Mouse (Mus musculus): ENCODE measurements around the gene Snf8.

Gene Snf8

GRCm38 (mm10) chr11:96008827-96009226, 25.9 kb upstream of the Snf8 start:
- Histone ChIP-seq H3K4me3 (replicated peaks; ENCODE audit: low read length) (no peak overlapping the region; the same call in 1 of the 2 replicates), H3K27me3 (ENCODE audit: insufficient read depth, low read length) (no peaks in the 10 kb centered on the region), H3K36me3 (ENCODE audit: insufficient read depth, low read length) (peaks cover 2% of the 10 kb centered on the region; the same call in 1 of the 2 replicates), H3K9me3 (ENCODE audit: low read length) (no peaks in the 10 kb centered on the region), H3K4me1 (replicated peaks; ENCODE audit: low read depth, low read length) (peaks cover 47% of the 10 kb centered on the region)
- TF ChIP-seq NANOG (IDR thresholded peaks at IDR 0.05; ENCODE audit: borderline replicate concordance, low read length) = no peak
- TF ChIP-seq POU5F1 (IDR thresholded peaks at IDR 0.05; ENCODE audit: borderline replicate concordance, low read length) = no peak
- no peak for TF ChIP-seq CTCF (conservative IDR thresholded peaks at IDR 0.05; ENCODE audit: low read length)

DNA sequence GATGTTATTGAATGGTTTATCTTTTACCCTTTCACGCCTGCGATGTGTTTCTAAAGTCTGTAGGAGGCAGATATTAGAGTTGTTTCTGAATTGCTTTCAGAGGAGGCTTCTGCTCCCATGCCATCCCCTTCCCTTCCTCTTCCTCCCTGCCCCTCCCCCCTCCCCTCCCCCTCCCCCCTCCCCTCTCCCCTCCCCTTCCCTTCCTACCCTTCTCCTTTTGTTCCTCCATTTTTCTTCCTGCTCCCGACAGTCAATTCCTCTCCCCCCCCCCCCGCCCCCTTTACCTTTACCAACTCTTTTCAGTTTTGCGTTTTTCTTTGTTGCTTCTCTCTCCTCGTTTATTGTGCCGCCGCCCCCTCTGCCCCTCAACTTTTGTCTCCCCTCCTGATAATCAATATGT, 22.7 kb upstream of the Snf8 start:
- H3K4me3 ChIP-seq (replicated peaks; ENCODE audit: low read length) = 0 out of 2 replicates have a peak overlapping the region, but pooled peaks have one; percentile 24
- H3K27me3 ChIP-seq (ENCODE audit: insufficient read depth, low read length) = no peaks in the 10 kb centered on the region
- peaks cover 74% of the 10 kb centered on the region for H3K4me1 ChIP-seq (replicated peaks; ENCODE audit: low read depth, low read length)
- H3K9me3 ChIP-seq (ENCODE audit: low read length) = no peaks in the 10 kb centered on the region
- H3K36me3 ChIP-seq (ENCODE audit: insufficient read depth, low read length) = no peaks in the 10 kb centered on the region
- TF ChIP-seq POU5F1 (IDR thresholded peaks at IDR 0.05; ENCODE audit: borderline replicate concordance, low read length) (no peak), NANOG (IDR thresholded peaks at IDR 0.05; ENCODE audit: borderline replicate concordance, low read length) (no peak), CTCF (conservative IDR thresholded peaks at IDR 0.05; ENCODE audit: low read length) (no peak)

- no peaks in the 10 kb centered on the region for H3K36me3 ChIP-seq (ENCODE audit: insufficient read depth, low read length)
- H3K4me1 ChIP-seq (replicated peaks; ENCODE audit: low read depth, low read length) = peaks cover 85% of the 10 kb centered on the region
- H3K9me3 ChIP-seq (ENCODE audit: low read length) = no peaks in the 10 kb centered on the region
- no peak for TF ChIP-seq NANOG (IDR thresholded peaks at IDR 0.05; ENCODE audit: borderline replicate concordance, low read length)
- H3K4me3 ChIP-seq (replicated peaks; ENCODE audit: low read length) = 0 out of 2 replicates have a peak overlapping the region, but pooled peaks have one; percentile 3
- H3K27me3 ChIP-seq (ENCODE audit: insufficient read depth, low read length) = no peaks in the 10 kb centered on the region
Measured at GRCm38 (mm10) chr11:96015421-96015820, 19.3 kb upstream of the Snf8 start.

DNA sequence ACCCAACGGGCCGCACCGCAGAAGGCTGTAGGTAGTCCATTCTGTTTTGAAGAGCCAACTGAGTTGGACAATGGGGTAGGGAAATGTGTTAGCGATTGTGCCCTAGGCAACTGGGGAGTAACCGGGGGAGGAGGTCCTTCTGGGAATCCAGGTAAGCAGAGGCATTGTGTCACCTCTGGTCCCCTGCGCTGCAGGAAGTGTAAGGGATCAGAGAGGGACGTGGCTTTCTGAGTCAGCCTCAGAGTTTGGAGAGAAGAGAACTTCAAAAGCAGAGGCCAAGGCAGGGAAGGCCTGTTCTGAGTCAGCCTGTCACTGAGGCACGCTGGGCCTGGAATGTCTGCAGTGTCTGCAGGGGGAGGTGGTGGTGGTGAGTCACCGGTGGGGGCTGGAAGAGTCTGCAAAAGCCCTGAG, 16.7 kb upstream of the Snf8 start:
- H3K4me1 ChIP-seq (replicated peaks; ENCODE audit: low read depth, low read length) = peaks cover 73% of the 10 kb centered on the region
- peak overlapping the region; percentile 51 for H3K4me3 ChIP-seq (replicated peaks; ENCODE audit: low read length)
- no peaks in the 10 kb centered on the region for H3K9me3 ChIP-seq (ENCODE audit: low read length)
- TF ChIP-seq NANOG (IDR thresholded peaks at IDR 0.05; ENCODE audit: borderline replicate concordance, low read length) = peak; percentile 86
- no peak for TF ChIP-seq POU5F1 (IDR thresholded peaks at IDR 0.05; ENCODE audit: borderline replicate concordance, low read length)
- no peak for TF ChIP-seq CTCF (conservative IDR thresholded peaks at IDR 0.05; ENCODE audit: low read length)
- no peaks in the 10 kb centered on the region for H3K27me3 ChIP-seq (ENCODE audit: insufficient read depth, low read length)
- H3K36me3 ChIP-seq (ENCODE audit: insufficient read depth, low read length) = no peaks in the 10 kb centered on the region

DNA sequence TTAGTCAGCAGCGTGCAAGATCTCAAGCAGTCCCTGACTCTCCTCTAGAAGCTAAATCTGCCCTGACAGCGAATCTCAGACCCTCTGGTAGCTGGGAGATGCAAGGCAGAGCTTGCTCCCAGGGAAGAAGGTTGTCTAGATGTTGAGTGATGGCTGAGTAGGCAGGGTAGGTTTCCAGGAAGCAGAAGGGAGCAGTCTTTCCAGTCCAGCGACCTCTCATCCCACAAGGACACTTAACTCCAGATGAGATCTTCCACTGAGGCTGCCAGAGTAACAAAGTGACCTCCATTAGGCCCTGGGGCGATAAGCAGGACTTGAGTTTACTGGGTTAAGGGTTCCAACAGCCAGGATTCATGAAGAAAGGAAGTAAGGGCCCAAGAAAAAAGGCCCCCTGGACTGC, 14.1 kb upstream of the Snf8 start:
- TF ChIP-seq NANOG (IDR thresholded peaks at IDR 0.05; ENCODE audit: borderline replicate concordance, low read length) = no peak
- TF ChIP-seq CTCF (conservative IDR thresholded peaks at IDR 0.05; ENCODE audit: low read length) = no peak
- TF ChIP-seq POU5F1 (IDR thresholded peaks at IDR 0.05; ENCODE audit: borderline replicate concordance, low read length) = no peak

GRCm38 (mm10) chr11:96028130-96028529, 6.6 kb upstream of the Snf8 start:
- no peaks in the 10 kb centered on the region for H3K9me3 ChIP-seq (ENCODE audit: low read length)
- H3K36me3 ChIP-seq (ENCODE audit: insufficient read depth, low read length) = no peaks in the 10 kb centered on the region
- TF ChIP-seq POU5F1 (IDR thresholded peaks at IDR 0.05; ENCODE audit: borderline replicate concordance, low read length) (no peak), CTCF (conservative IDR thresholded peaks at IDR 0.05; ENCODE audit: low read length) (no peak), NANOG (IDR thresholded peaks at IDR 0.05; ENCODE audit: borderline replicate concordance, low read length) (no peak)
- H3K4me3 ChIP-seq (replicated peaks; ENCODE audit: low read length) = no peak overlapping the region
- H3K4me1 ChIP-seq (replicated peaks; ENCODE audit: low read depth, low read length) = peaks cover 15% of the 10 kb centered on the region; the same call in 1 of the 2 replicates
- H3K27me3 ChIP-seq (ENCODE audit: insufficient read depth, low read length) = 0 out of 2 replicates have a peak, but pooled peaks cover 8% of the 10 kb centered on the region

More for the DNA sequence above, 14.1 kb upstream of the Snf8 start:
- Histone ChIP-seq H3K9me3 (ENCODE audit: low read length) (no peaks in the 10 kb centered on the region), H3K36me3 (ENCODE audit: insufficient read depth, low read length) (no peaks in the 10 kb centered on the region), H3K4me3 (replicated peaks; ENCODE audit: low read length) (peak overlapping the region; percentile 27; the same call in 1 of the 2 replicates), H3K4me1 (replicated peaks; ENCODE audit: low read depth, low read length) (peaks cover 65% of the 10 kb centered on the region), H3K27me3 (ENCODE audit: insufficient read depth, low read length) (no peaks in the 10 kb centered on the region)

GRCm38 (mm10) chr11:96030571-96030970, 4.1 kb upstream of the Snf8 start:
- TF ChIP-seq CTCF (conservative IDR thresholded peaks at IDR 0.05; ENCODE audit: low read length) (no peak), POU5F1 (IDR thresholded peaks at IDR 0.05; ENCODE audit: borderline replicate concordance, low read length) (no peak), NANOG (IDR thresholded peaks at IDR 0.05; ENCODE audit: borderline replicate concordance, low read length) (no peak)
- Histone ChIP-seq H3K9me3 (ENCODE audit: low read length) (no peaks in the 10 kb centered on the region), H3K4me1 (replicated peaks; ENCODE audit: low read depth, low read length) (peaks cover 23% of the 10 kb centered on the region), H3K4me3 (replicated peaks; ENCODE audit: low read length) (no peak overlapping the region), H3K27me3 (ENCODE audit: insufficient read depth, low read length) (0 out of 2 replicates have a peak, but pooled peaks cover 8% of the 10 kb centered on the region), H3K36me3 (ENCODE audit: insufficient read depth, low read length) (no peaks in the 10 kb centered on the region)

DNA sequence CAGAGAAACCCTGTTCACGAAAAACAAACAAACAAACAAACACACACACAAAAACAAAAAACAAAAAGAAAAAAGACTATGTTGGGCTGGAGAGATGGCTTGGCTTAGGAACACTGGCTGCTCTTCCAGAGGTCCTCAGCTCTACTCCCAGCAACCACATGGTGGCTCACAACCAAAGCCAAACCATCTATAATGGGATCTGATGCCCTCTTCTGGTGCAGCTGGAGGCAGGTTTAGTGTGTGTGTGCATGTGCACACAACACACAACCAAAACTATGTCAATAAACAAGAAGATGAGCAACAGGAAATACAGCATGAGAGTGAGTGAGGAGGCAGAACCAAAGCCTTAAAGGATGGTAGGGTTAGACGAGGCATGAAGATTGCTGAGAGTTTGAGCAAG, 3.0 kb upstream of the Snf8 start:
- TF ChIP-seq POU5F1 (IDR thresholded peaks at IDR 0.05; ENCODE audit: borderline replicate concordance, low read length) (no peak), CTCF (conservative IDR thresholded peaks at IDR 0.05; ENCODE audit: low read length) (peak; percentile 30; the same call in 1 of the 2 replicates), NANOG (IDR thresholded peaks at IDR 0.05; ENCODE audit: borderline replicate concordance, low read length) (no peak)
- H3K9me3 ChIP-seq (ENCODE audit: low read length) = no peaks in the 10 kb centered on the region

GRCm38 (mm10) chr11:96033264-96033663, 1.4 kb upstream of the Snf8 start:
- peaks cover 16% of the 10 kb centered on the region for H3K36me3 ChIP-seq (ENCODE audit: insufficient read depth, low read length)
- 0 out of 2 replicates have a peak, but pooled peaks cover 8% of the 10 kb centered on the region for H3K27me3 ChIP-seq (ENCODE audit: insufficient read depth, low read length)
- H3K9me3 ChIP-seq (ENCODE audit: low read length) = no peaks in the 10 kb centered on the region
- H3K4me3 ChIP-seq (replicated peaks; ENCODE audit: low read length) = no peak overlapping the region
- peaks cover 27% of the 10 kb centered on the region for H3K4me1 ChIP-seq (replicated peaks; ENCODE audit: low read depth, low read length)
- TF ChIP-seq CTCF (conservative IDR thresholded peaks at IDR 0.05; ENCODE audit: low read length) = peak; percentile 69
- no peak for TF ChIP-seq POU5F1 (IDR thresholded peaks at IDR 0.05; ENCODE audit: borderline replicate concordance, low read length)

More for the DNA sequence above, 3.0 kb upstream of the Snf8 start:
- H3K27me3 ChIP-seq (ENCODE audit: insufficient read depth, low read length) = 0 out of 2 replicates have a peak, but pooled peaks cover 8% of the 10 kb centered on the region
- H3K4me3 ChIP-seq (replicated peaks; ENCODE audit: low read length) = no peak overlapping the region
- peaks cover 29% of the 10 kb centered on the region for H3K4me1 ChIP-seq (replicated peaks; ENCODE audit: low read depth, low read length)
- H3K36me3 ChIP-seq (ENCODE audit: insufficient read depth, low read length) = peaks cover 4% of the 10 kb centered on the region; the same call in 1 of the 2 replicates
